Mouse (Mus musculus) lung, postnatal 4 days (tissue): Measurements from ENCODE around the gene Olfr1275.

ENCODE experiments used
- DNase-seq, 2 experiments: peaks; one replicate each; pipeline ENCODE4 v3.0.0; 2021

Gene Olfr1275

DNA sequence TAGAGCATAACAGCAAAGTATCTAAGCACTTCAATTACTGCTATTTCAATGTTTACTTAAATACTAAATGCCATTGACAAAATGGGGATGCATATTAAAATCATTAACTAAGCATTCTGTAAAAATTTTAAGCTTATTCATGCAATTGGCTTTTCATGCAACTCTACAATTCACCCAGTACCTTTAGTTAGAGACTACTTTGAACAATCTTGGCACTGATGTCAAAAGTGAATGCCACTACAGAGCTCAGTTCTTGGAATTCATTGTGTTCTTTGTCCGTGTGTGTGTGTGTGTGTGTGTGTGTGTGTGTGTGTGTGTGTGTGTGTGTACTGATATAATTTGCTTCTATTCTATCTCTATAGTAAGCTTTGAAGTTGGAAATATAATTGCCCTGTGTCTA is at the start of gene Olfr1275:
Gene Olfr1275, minus strand, starts transcription at position 101 of the 400 bp plus-strand sequence.
- no peak for DNase-seq

DNA sequence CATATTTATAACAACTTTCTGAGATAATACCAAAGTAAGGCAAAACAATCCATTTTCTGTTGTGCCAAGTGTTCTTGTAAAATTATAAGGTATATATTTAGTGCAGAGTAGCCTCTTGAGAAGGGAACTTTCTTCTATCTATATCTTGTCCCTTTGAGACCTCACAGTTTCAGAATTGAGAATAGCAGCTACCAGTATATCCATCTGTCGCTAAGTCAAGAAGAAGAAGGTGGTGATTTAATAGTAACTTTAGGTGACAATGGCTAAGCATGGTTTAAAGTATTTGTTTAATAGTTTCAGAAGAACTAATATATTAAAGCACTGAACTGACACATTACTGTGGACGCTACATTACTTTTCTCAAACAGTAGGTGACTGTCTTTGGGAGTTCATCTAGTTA is 38.9 kb upstream of the Olfr1275 start, which contains the start of gene Olfr1277:
Gene Olfr1277, minus strand, starts transcription at position 101 of the 400 bp plus-strand sequence.
- no peak for DNase-seq

DNA sequence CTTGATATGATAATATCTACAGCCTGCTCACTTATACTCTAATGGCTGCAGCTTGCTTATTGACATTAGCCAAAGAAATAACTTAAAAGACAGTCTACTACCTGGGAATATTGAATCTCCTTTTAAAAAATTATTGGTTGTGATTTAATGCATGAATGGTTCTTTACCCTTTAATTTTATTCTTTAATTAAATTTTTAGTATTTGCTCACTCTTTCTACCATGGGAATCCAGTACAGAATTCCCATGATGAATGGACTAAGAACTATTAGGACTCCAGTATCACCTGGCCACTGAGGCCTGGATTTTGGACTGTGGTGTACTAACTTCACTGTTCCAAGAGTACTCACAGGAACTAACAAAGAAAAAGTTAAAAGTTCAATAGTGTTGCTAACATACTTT is 19.1 kb upstream of the Olfr1275 start, which contains the start of gene Olfr1276:
Gene Olfr1276, plus strand, starts transcription at position 301 of the 400 bp plus-strand sequence.
- no peak for DNase-seq

DNA sequence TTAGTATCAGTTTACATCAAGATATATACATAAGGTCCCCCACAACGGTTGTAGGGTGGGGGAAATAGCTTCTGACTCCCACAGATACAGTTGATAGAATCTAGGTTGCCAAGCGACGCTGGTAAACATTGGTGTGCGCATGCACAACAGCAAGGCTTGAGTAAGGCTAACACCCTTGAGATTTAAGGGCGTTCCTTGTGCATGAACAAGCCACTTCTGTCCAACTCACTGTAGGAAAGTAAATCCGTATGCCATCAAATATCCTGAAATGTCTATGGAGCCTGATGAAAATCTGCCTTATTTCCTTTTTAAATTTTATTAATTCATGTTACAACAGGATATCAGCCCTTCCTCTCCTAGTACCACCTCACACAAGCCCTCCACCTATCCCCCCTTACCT is 5.6 kb downstream of the Olfr1275 start, which contains the start of gene 4930430A15Rik:
Gene 4930430A15Rik, minus strand, starts transcription at position 101 of the 400 bp plus-strand sequence.
- no peak for DNase-seq

DNA sequence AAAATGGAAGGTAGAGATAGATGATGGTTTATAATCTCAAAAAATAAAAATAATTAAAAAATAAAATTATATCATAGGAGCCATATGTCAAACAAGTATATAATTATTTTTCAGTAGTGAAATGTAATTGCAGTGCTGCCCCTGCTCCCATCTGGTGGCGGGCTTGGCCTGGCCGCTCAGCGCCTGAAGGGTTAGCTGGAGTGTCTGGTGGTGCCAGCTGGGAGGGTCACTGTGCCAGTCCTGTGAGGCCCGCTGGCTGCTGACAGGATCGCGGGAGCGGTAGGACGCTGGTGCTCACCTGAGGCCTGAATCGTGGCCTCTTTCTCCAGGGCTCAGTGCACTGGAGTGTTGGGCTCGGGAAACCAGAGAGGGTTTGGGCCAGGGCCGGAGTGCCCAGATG is 53.0 kb downstream of the Olfr1275 start:
- DNase-seq: no peak
